ENCODE assay signal across 27 mouse cellular contexts in the genomic region with DNA sequence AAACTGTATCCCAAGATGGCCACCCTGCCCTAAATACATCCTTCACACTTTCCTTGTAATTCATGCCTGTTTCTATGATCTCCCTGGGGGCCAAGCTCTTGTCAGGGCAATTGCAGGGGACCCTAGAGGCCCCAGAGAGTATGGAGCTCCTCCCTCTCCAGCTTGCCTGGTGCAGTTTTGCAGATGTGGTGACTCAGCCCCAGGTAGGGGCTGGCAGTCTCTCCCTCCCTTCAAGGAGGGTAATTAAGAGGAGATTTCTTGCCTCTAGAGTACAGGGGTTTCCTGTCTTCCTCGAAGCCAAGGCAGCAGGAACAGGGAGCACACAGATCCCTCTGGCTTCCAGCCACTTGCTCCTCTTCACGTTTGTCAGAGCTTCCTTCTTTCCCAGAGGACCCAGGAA.
A peak's percentile ranks its signal among the peaks of the same experiment; 100 is the strongest.
DNase-seq lines count a peak whose midpoint lies in the region; ATAC-seq and TF ChIP-seq lines count a peak whose summit lies in the region.
"Had no signal": no experiment of that assay in that cellular context is flagged by ENCODE, and none has a peak within 500 bp of the region (broad histone marks: within the 10 kb centered on the region; RNA-seq: fewer than 3 reads in every experiment).

No protein-coding gene starts in this region.

- TF ChIP-seq POLR2A in testis, adult 2 months (IDR thresholded peaks at IDR 0.05; ENCODE audit: control insufficient read depth, low read depth, low read length): no peak

- peak; percentile 46; the same call in 1 of the 2 replicates for ATAC-seq in embryonic facial prominence, embryonic 15.5 days (ENCODE audit: insufficient number of reproducible peaks, low FRiP score, low TSS enrichment, low read depth)
- ATAC-seq: forebrain, embryonic 14.5 days; forebrain, postnatal 0 days; intestine, postnatal 0 days; Patski had no signal

- TF ChIP-seq CTCF in testis, adult 2 months (IDR thresholded peaks at IDR 0.05; ENCODE audit: control insufficient read depth, insufficient read depth, insufficient replicate concordance, low read depth, low read length): no peak

- 10% methylated on average over 2 of the region's 2 CpGs for WGBS in embryonic facial prominence, embryonic 15.5 days

- H3K4me2 ChIP-seq in embryonic facial prominence, embryonic 15.5 days (replicated peaks): no peak overlapping the region
- H3K4me2 ChIP-seq: heart, embryonic 12.5 days; heart, embryonic 15.5 days; hindbrain, embryonic 15.5 days had no signal

- H3K27ac ChIP-seq in testis, adult 2 months (ENCODE audit: control insufficient read depth, insufficient read depth, low read depth, low read length): no peak overlapping the region
- H3K27ac ChIP-seq in embryonic facial prominence, embryonic 15.5 days (replicated peaks): no peak overlapping the region
- H3K27ac ChIP-seq: gastrocnemius, adult 2 months; heart, embryonic 15.5 days; hindbrain, embryonic 15.5 days had no signal

- H3K4me3 ChIP-seq in testis, adult 2 months (ENCODE audit: control insufficient read depth, low read depth, low read length): peak overlapping the region; percentile 26
- no peak overlapping the region for H3K4me3 ChIP-seq in embryonic facial prominence, embryonic 15.5 days (replicated peaks)
- H3K4me3 ChIP-seq: erythroblast, embryonic 14.5 days; gastrocnemius, adult 2 months; heart, embryonic 12.5 days; heart, embryonic 15.5 days; hindbrain, embryonic 15.5 days had no signal

- H3K9me3 ChIP-seq in embryonic facial prominence, embryonic 15.5 days (replicated peaks): no peaks in the 10 kb centered on the region
- H3K9me3 ChIP-seq: heart, embryonic 12.5 days; heart, embryonic 15.5 days; hindbrain, embryonic 15.5 days had no signal

- H3K36me3 ChIP-seq in testis, adult 2 months (ENCODE audit: control insufficient read depth, insufficient read depth, low read length): no peaks in the 10 kb centered on the region
- no peaks in the 10 kb centered on the region for H3K36me3 ChIP-seq in embryonic facial prominence, embryonic 15.5 days
- H3K36me3 ChIP-seq: G1E; heart, embryonic 12.5 days; heart, embryonic 15.5 days; hindbrain, embryonic 15.5 days had no signal

- DNase-seq in embryo, embryonic 11 days: peak; percentile 21
- no peak for DNase-seq in embryo, embryonic 9.5 days (ENCODE audit: extremely low spot score)
- no peak for DNase-seq in testis, postnatal 10 days (ENCODE audit: low spot score)
- DNase-seq in urinary bladder, postnatal 36 days (ENCODE audit: low spot score in 2 of 2): no peak
- DNase-seq in urinary bladder, adult 2 months (ENCODE audit: low spot score): no peak
- DNase-seq: adrenal gland, postnatal 10 days; adrenal gland, postnatal 36 days; B cell, adult 2 months; cerebellum, adult 18-20 months; cerebellum, adult 9-10 months; cerebellum, postnatal 14 days; forebrain, postnatal 0 days; gastrocnemius, adult 2 months; gastrocnemius, postnatal 14 days; heart, adult 18-20 months; heart, postnatal 10 days; heart, postnatal 36 days had no signal

- no peaks in the 10 kb centered on the region for H3K27me3 ChIP-seq in testis, adult 2 months (ENCODE audit: control insufficient read depth, insufficient read depth, low read length)
- no peaks in the 10 kb centered on the region for H3K27me3 ChIP-seq in embryonic facial prominence, embryonic 15.5 days
- H3K27me3 ChIP-seq: heart, embryonic 12.5 days; heart, embryonic 15.5 days; hindbrain, embryonic 15.5 days had no signal

- H3K9ac ChIP-seq in embryonic facial prominence, embryonic 15.5 days: no peak overlapping the region
- H3K9ac ChIP-seq: forebrain, postnatal 0 days; heart, embryonic 12.5 days; heart, embryonic 15.5 days; hindbrain, embryonic 15.5 days had no signal

- no peaks in the 10 kb centered on the region for H3K4me1 ChIP-seq in testis, adult 2 months (ENCODE audit: control insufficient read depth, insufficient read depth, low read length)
- peaks cover 23% of the 10 kb centered on the region for H3K4me1 ChIP-seq in embryonic facial prominence, embryonic 15.5 days
- H3K4me1 ChIP-seq: heart, embryonic 12.5 days; heart, embryonic 15.5 days; hindbrain, embryonic 15.5 days had no signal
